Mouse (Mus musculus) frontal cortex, postnatal 10 days (tissue): ENCODE measurements around the gene Pkig.
A peak's percentile ranks its signal among the peaks of the same experiment; 100 is the strongest.
"Not testable (repeated sequence)": the region's sequence is repeated elsewhere in the genome, so short reads cannot be mapped to it uniquely, and the experiment has no call there.

Experiments used
- DNase-seq, 2 experiments: peaks; one replicate each; pipeline ENCODE4 v3.0.0; 2022; ENCODE audit warnings: low spot score in 2 of 2, mixed read lengths in 1 of 2

Pkig gene

DNA sequence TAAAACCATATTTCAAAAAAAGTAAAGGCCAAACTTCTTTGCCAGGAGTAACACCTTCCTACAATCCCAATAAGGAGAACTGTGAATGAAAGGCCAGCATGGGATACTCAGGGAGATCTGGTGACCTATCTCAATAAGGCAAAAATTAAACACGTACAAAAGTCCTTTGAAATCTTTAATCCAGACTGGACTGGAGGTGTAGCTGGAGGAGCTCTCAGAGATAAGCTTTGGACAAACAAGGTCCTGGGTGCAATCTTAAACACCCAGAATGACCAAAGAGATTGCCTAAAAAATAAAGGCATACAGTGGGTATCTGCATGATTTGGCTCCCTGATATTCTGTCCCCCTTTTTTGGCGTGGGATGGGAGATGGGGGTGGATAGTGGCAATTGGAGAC lies 14.6 kb upstream of the Pkig start:
- DNase-seq = no peak

DNA sequence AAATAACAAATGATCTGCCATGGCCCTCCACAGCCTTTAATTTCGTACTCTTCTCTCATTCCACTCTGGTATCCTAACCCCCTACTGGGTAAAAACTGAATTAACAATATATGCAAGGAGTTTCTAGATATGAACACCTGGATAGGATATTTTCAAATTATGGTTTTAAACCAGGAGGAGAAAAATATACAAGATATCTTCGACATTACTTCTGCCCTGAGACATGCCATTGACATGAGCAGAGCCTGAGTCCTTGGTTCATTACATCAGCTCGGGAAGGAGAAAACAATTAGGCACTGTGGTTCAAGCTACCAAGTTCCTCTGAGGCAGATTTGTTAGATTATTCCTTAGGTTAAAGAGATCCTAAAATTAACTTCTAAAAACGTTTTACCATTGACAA lies 14.1 kb upstream of the Pkig start:
- no peak for DNase-seq

DNA sequence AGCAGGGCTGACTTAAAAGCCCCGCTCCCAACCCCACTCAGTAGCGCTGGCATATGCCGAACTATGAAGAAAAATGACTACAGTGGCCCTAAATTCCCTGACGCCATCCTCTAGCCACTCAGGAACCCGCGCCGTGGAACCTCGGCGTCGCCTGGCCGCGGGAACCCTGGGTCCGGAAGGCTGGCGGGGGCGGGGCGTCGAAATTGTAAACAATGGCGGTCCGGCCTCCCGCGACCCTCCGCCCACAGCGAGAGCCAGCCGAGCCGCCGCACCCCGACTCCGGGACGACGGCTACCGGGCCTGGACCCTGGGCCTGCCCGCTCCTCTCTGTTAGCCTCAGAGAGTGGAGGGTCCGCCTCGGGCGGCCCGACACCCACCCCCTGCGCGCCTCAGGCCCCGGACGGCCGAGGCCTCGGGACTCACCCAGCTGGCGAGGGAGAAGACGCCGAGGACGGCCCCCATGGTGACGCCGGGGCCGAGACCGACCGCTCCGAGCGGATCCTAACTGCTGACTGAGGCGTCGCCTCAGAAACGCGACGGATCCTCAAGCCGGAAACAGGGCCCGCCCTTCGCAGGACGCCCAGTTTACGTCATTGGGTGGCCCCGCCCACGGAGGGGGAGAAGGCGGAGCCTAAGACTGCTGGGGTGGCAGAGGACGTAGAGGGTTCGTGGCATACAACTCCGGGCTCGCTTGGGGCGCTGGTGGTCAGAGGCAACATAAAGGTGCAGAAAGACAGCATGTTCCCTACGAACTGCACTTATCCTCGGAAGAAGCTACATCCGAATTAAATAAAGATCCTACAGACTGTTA lies 13.4 kb upstream of the Pkig start, which contains the start of gene Serinc3:
TSS of gene Serinc3 (minus strand) at position 557 of the 811 bp plus-strand sequence.
- peak; percentile 96 to 98 for DNase-seq

DNA sequence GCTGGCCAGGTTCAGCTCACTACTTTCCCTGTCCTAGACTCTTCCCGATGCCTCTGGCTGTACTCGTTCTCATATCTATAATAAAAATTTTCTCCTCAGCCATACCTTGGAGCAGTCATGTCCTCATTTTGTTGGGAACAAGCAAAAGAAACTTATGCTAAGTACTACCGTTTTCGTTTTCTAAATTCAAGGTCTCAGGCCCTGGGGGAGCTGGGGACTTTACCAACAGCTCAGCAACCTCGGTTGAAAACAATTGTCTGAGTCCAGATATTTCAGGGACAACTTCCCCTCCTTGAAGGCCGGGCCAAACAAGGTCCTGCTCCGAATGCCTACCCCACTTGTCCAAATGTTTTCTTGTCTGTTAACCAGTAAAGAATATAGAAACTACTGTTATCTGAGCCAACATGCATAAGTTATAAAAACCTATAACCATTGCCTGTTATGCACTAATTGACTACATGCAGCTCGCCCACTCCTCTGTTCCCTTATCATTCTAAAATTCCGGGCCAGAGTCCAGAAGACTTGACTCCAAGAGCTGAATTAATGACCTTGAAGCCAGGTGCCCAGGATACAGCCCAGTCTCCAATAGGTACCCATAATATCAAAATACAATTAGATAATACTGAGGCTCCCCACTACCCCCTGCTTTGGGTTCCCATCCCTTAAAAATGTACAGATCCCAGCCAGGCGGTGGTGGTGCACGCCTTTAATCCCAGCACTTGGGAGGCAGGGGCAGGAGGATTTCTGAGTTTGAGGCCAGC lies 12.3 kb upstream of the Pkig start:
- no peak for DNase-seq

DNA sequence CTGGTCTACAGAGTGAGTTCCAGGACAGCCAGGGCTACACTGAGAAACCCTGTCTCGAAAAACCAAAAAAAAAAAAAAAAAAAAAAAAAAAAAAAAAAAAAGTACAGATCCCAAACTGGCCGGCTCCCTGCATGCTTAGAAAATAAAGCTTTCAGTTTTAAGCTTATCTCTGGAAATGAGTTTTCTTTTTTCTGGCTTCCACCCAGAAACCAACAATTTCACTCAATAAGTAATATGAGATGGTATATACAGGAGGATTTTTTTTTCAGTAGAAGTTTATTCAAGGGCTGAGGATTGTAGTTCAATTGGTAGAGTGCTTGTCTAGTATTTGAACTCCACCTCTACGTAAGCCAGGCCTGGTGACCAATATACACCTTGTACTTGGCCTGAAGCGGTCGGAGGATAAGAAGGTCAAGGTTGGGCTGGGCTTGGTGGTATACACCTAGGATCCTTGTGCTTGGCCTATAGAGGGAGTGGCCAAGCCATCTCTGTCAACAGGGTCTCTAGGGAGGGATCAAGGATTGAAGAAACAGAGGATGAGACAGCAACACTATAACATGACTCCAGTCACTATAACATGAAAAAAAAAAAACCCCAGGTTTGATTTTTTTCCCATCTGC lies 11.6 kb upstream of the Pkig start:
- DNase-seq = no peak

DNA sequence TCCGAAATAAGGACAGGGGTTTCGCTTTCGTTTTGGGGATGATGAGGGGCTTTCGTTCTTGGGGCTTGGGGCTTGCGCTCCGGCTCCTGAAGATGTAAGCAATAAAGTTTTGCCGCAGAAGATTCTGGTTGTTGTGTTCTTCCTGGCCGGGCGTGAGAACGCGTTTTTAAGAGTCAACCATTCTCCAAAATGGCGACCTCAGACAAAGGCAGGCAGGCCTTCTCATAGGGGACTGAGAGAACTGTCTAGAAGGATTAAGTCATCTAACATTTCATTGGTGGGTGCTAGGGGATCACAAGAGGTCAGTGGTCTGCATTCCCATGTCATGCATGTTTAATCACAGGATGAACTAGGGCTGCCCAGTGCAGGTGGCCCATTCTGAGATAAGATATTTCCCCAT lies 2.5 kb upstream of the Pkig start:
- not testable (repeated sequence) for DNase-seq

DNA sequence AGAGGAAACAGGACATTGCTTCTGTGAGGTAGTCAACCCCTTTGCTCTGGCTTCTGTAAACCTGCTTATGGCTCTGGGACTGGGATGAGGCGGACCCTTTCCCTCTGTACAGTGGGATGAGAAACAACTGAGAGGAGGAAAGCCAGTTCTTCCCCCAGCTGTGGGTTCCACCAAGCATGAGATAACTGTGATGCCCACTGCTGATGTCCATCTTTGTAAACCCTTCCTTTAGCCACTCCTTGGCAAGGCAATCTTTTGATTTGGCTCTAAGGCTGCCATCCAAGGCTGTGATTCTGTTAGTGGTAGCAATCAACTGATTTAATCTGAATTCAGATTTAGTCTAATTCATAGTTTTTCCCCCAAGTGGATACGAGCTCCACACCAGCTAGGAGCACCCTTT lies 700 bp upstream of the Pkig start:
- no peak for DNase-seq

DNA sequence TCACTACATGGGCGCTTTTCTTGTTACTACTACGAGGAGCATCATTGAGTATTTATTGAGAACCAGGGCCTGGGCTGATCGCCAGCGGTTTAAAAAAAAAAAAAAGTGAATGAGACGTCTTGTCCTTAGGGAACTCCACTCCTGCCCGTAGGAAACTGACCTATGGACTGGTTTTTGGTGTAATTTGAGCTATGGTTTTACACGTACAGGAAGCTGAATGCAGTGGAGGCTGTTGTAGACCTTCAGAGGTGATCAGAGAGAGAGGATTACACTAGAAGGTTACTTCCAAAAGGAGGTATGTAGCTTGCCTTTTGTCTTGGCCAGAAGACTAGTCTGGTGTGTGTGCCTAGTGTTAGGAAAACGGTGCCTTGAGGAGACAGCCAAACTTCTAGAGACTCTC lies 755 bp downstream of the Pkig start:
- DNase-seq = no peak

DNA sequence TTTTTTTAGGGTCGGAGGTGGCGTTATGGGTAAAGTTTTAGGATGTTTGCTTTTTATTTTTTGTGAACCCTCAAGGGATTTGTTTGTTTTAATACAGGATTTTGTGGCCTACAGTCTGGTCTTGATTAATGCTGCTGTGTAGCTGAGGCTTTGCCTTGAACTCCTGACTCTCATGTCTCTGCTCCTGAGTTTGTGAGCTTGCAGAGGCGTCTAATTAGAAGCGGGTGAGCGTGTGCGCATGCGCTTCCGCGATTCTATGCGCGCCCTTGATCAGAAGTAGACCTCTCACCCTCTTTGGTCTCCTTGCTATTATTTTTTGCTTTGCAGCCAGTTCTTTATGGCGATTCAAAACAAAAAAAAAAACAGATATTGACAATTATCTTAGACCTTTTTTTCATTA lies 1.2 kb downstream of the Pkig start:
- no peak for DNase-seq

DNA sequence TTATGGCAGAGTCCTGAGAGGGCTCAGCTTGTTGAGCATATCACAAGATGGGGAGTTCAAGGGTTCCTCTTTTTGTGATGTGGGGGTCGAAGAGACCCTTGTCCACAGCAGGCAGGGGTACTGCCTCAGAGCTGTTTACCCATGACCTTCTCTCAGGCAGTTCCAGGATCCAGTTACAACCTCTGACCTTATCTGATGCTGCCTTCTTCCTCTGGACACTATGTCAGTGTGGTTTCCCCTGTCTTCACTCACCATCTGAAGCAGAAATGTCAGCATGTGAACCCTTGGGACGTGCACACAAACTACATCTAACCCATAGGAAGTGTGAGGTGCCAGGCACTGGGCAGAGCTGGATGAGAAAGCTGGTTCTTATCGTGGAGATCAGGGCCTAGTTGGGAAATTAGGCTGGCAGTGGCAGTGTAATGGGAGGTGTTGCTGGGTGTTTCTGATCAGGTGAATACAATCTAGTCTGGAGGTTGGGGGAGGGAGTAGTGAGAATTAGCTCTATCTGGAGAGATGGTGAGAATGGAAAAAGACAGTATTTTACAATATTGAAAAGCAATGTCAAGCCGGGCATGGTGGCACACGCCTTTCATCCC lies 2.0 kb downstream of the Pkig start:
- no peak for DNase-seq

DNA sequence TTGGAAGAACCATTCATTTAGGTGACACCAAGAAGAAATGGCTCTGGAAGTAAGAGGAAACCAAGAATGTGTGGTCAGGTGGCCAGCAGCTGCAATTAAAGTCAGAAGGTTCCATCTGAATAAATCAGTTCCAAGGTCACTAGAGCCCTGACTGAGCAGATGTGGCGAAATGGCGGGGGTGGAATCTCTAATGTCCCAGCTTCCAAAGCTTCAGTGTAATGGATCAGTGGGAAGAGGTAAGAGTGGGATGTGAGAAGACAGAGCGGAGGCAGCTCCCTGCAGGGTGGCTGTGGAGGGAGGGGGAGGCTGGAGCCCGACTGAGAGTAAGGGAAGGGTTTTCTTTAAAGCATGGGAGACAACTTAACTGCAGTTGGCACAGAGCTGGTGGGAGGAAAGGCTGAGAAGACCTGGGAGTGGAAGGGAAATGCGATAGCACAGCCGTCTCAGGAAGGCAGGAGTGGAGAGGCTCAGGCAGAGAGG lies 3.2 kb downstream of the Pkig start:
- peak; percentile 37 to 52 for DNase-seq

DNA sequence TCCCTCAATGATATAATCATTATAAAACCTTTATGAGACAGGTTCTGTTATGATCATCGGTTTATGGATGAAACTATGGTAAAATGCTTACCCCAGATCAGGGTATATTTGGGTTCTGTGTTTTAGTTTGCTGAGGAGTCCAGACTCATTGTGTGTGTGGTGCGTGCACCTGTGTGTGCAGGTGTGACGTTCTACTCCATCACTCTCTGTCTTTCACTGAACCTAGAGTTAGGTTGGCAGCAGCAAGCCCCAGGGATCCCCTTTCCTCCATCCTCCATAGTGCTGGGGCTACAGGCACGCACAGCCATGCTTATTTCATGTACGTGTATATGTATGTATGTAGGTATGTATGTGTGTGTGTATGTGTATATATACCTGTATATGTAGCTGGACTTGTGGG lies 3.9 kb downstream of the Pkig start:
- no peak for DNase-seq

DNA sequence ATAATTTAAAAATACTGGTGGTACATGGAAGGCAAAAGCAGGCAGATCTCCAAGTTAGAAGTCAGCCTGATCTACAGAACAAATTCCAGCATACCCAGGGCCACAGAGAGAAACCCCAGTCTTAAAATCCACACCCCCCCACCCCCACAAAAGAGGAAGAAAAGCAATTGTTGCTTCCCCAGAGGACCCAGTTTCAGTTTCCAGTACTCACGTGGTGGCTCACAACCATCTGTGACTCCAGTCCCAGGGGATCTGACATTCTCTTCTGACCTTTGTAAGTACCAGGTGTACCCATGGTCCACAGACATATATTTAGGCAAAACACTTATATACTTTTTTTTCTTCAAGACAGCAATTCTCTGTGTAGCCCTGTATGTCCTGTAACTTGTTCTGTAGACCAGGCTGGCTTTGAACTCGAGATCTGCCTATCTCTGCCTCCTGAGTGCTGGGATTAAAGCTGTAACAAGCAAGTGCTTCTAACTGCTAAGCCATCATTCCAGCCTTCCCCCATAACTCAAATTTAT lies 4.6 kb downstream of the Pkig start:
- DNase-seq = no peak

DNA sequence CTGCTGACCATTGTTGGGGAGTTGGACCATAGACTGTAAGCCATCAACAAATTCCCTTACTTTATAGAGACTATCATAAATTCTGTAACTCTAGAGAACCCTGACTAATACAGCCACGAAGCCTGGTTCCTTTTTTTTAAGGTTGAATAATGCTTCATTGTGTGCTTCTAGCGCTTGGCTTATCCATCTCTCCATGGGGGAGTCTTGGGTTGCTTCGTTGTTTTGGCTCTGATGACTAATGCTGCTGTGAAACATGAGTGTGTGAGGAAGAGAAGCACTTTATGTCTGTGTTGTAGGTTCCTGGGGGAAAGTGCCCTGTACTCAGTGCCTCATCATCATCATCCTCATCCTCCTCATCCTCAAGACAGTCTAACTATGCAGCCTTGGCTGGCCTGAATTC lies 5.7 kb downstream of the Pkig start:
- DNase-seq = no peak

DNA sequence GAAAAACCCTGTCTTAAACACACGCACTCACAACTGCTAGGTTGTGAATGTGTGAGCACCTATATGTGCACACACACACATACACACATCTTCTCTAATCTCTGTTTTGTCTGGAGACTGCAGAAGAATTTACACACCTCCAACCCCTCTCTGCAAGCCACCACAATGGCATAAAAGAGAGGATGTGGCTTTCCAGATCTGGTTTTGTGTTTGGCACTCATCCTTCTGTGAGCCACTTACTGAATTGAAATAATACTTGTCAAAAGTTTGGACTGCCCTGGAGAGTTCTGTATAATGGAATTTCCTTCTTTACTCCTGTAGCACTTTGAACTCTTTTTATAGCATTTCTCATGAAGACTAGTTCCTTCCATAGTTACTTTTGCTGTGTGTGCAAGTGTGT lies 8.9 kb downstream of the Pkig start:
- DNase-seq = no peak

DNA sequence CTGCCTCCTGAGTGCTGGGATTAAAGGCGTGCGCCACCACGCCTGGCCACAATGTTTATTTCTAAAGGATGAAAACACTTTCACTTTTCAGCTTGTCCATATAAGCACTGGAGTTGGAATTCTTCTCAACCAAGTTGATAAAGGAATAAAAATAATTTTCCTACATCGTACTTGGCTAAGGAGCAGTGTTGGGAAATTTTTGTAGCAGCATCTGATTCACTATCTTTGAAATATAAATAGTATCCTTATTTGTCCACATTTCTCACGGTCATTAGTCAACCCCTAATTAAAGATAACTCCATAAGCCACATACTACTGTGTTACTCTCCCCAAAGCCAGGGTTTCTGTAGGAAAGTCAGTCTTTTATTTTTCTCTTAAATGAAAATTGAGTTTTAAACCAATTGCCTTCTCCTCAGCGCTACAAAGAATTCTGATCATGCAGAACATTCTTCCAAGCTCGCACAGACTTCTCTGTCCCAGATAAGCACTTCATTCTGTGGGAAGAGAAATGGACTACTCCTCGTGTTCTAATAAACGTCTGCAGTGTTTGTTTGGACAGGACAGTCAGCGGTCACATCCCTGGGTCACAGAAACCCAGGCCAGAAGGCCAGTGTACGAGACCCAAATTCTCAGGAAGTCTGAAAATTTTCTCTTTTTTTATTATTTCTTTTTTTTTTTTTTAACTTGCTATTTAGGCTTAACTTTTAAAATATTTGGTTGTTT lies 12.8 kb downstream of the Pkig start:
- no peak for DNase-seq

DNA sequence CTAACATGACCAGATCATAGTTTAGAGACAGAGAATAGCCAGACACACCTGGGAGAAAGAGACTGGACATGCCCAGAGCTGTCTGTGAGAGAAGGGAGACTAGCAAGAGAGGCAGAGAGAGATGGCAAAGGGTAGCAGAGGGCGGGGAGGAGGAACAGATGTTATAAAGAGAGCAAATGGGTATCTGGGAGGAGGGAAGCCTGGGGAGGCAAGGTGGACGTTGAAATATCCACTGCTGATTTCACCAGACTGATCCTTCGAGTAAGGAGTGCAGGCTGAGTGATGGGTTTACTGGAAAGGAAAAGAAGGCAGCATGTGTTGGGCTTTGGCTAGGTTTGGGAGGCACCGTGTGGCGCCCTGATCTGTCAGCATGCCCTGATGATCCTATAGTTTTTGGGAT lies 16.2 kb downstream of the Pkig start:
- no peak for DNase-seq

DNA sequence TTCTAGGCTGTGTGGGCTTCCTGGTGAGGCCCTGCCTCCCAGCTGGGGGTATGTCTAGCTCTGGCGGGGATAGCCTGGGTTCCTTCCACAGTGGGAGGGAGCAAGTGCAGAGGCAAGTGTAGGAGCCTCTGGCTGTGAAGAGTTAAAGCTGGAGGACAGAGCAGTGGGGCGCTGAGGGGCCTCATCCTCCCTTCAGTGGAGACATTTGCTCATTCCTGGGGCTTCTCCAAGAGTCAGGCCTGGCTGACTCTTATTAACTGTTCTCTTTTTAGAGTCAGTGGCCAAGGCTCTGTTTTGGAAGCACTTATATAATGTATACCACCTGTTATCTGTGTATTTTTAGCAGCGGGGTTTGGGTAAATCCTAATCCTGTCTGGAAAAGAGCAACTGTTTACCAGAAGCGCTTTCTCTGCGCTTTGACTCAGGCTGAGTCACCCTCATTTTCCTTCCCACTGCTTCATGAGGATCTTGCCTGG lies 17.0 kb downstream of the Pkig start:
- DNase-seq = no peak

DNA sequence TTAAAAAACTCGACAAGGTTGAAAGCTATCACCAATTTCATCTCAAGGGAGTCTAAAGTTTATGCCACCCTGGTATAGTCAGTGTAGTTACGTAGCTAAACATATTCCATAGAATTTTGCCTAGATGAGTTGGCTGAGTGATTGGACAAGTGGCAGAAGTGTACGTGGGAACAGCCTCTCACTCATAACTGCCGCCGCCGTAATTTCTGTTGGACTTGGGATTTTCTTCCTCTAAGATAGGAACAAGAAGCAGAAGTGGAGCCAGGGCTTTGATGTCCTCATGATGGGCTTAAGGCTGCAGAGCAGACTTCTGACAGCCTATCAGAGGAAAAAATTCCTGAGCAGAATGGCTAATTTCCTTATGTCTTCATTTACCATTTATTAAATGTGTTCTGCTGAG lies 17.5 kb downstream of the Pkig start:
- no peak for DNase-seq

DNA sequence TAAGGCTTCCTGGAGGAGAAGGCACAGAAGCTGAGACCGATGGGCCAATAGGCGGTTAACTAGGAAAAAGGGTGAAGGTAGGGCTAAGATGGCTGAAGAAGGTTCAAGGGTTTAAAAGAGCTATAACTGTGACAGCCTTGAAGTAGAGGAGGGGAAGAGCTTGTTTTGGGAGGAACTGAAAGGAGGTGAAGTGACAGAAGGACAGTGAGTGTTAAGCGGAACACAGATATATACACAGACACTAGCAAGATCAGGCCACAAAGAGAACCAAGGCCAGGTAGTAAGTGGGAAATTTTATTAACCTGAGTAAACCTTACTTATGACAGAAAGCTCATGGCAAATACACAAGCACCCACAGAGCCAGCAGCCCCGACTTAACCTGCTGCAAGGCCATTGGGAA lies 18.1 kb downstream of the Pkig start:
- no peak for DNase-seq

DNA sequence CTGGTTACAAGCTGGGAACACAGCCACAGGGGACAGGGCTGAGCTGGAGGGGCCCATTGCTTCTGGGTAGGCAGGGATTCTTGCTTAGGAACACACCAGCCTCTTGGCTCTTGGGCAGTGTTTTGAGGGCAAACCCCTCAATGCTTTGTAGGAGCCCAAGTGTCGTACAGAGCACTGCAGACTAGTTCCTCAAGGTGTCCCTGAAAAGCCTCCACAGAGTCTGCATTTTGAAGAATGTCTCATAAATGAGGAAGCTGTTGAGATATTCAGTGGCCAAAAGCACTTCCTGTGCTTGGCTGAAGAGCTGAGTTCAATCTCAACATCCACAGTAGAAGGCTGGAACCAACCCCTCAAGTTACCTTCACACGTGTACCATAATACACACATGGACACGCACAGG lies 18.6 kb downstream of the Pkig start:
- no peak for DNase-seq
